Mouse (Mus musculus): ENCODE measurements at regions not wholly inside any gene's neighbourhood (a gene's known extent, or its start where the extent isn't known, plus 50 kb on each side); places are given as distances from the start of the nearest gene placed in this dataset.

DNA sequence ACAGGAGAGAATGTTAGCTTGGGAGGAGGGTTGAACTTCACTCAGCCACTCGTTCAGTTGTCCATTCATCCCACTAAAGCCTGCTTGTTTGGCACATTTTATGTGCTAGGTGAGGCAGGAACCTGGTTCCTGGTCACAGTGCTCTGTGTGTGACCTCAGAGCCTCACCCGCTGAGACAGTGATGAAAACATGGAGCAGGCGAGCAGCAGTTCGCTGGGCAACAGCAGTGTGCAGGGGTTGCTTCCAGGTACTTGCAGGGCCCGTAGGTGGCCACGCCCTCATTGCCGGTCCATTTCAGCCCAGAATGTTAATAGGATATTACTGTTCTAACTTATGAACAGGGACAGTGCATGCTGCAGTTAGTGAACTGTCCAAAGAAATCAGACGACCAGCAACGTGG is 285.7 kb downstream of the Rngtt start:
- no peak for DNase-seq (ENCODE audit: low spot score)

DNA sequence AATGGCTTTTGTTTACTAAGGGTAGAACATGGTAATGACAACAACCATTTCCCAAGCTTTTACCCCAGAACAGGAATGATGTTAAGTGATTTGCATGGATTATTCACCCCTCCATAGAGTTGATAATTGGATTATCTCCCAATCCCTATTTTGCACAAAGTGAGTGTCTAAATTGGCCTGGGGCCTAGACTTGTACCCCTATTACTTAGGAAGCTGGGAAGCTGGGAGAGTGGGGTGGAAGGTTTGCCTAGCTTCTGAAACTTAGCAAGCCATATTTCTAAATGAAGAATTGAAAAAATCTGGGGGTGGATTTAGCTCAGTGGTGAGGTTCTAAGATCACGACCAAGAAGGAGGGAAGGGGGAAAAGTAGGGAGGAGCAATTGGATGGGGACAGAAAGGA is 289.9 kb downstream of the Rngtt start:
- no peak for DNase-seq (ENCODE audit: low spot score)

DNA sequence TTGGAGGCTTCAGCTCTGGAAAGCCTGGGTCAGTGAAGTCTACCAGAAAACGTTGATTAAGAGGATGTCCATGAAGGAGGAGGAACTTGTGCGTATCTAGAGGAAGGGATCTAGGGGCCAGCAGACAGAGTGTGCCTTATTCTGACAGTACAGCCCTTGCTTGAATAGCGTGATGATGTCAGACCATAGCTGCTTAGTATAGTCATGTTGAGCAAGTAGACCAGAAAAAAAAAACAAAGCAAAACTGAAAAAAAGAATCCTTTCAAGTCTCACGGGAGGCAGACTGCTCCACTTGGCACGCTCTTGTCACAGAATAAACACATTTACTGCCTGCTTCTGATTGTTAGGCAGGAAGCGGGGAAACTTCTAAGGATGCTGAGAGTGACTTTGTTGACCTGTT is 290.7 kb downstream of the Rngtt start:
- no peak for DNase-seq (ENCODE audit: low spot score)

DNA sequence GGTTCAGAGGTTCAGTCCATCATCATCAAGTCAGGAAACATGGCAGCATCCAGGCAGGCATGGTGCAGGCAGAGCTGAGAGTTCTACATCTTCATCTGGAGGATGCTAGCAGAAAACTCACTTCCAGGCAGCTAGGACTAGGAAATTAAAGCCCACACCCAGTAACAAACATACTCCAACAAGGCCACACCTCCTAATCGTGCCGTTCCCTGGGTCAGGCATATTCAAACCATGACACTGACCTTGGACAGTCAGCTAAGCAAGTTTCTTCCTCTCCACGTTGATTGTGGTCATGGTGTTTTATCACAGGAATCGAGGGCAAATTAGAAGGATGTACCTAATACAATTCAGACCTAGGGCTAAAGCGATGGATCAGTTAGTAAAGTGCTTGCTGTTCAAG is 294.5 kb downstream of the Rngtt start:
- no peak for DNase-seq (ENCODE audit: low spot score)

DNA sequence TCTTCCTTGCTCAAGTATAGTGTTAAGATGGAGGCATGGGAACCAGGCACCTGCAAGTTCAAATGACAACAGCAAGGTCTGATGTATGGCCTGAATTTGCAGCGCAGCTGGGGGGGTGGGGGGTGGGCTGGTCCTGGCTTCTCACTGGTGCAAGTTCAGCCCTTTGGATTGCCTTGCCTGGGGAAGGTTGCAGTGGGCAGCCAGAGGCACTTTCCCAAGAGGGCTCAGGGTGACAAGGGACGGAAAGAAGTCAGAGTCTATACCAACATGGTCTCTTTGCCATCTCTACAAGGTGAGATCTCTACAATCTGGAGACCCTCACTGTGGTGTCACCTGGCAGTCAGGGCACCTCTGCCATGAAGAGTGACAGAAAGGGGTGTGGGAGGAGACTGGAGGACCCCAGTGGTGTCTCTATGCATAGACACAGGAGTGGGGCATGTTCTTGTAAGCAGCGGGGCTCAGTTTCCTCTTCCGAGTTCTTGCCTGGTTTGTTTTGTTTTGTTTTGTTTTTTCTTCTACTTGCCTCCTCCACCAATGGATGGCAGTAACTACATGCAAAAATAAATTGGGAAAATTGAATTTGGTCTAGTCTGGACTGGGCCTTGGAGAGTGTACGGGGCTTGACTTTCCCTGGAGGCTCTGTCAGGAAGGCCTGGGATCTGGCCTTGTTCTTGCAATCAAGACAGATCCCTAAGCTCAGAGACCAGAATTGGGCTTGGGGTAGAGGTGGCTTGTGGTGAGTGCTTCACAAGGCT is 284.4 kb upstream of the Cnr1 start:
- DNase-seq (ENCODE audit: low spot score), result no peak

DNA sequence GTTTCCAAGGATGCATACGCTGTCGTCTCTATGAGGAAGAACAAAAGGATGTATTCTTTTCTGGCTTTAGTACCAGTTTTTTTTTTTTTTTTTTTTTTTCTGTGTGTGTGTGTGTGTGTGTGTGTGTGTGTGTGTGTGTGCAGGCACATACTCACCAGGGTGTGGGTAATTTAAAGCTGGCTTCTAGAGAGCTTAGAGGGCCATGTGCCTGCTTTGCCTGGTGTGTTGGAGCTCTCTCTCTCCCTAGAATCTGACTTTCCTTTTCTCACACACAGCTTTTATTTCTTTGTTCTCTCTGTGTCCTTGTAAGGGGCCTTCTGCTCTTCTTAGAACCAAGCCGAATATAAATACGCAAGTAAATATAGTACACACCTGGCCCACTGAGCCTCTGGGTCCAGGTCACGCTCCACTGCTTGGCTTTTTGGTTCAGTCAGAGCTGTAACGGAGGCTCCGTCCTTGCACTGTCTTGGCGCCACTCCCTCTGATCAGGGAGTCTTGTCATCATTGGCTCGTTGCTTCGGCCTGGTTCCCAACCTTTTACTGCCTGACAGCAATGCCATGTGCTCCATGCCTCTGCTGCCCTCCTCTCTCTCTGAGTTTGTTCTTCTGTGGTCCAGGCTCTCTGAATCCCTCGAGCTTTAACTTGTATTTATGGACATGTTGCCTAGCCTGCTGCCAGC is 283.7 kb upstream of the Cnr1 start:
- DNase-seq (ENCODE audit: low spot score), result no peak

DNA sequence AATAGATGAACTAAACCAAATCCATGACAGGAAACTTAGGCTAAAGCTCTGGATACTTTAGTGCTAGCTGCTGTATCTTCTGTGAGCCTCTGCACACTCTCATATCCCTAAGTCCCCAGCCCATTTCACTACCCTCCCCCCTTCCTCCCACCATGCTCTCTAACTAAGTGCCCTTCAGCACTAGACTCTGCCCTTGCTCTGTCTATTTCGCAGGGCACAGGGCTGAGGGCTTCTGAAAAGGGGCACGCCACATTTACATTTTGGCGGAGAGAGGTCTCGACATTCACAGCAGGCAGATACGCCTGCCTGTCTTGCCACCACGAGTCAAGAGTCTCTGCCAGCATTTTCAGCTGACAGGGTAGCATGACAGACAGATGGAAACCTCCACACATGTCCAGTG is 282.5 kb upstream of the Cnr1 start:
- DNase-seq (ENCODE audit: low spot score), result no peak

DNA sequence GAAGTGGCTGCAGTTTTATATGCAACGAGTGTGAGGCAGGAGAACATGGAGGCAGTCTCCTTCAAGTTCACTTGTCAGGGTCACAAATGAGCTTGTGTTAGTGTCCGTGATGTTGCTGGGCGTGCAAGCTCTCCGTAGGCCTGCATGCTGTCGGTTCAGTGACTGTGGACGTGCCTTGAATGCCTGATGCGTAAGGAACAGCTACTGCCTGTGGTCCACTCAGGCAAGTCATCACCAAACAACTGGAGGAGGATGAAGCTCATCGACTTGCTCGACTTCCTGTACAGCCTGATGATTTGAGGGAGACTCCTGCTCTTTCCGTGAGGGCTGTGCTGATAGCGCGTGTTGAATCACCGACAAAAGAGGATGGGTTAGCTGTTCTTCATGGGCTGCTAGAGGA is 281.9 kb upstream of the Cnr1 start:
- no peak for DNase-seq (ENCODE audit: low spot score)

DNA sequence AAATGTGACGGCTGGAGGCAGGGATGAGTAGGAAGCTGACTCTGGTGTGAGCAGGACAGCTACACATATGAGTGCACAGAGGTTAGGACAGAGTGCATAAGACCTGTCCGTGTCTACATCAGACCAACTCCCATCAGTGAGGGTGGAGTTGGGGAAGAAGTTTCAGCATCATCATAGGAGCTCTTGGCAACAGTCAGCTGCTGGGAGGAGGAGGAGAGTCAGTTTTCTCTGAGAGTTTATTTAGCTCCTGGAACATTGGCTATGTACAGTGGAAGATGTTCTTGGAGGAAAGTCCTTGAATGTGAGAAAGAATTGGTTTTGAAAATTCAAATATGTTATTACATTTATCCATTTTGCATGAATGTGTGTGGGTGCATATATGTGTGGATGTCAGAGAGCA is 279.2 kb upstream of the Cnr1 start:
- DNase-seq (ENCODE audit: low spot score), result no peak

DNA sequence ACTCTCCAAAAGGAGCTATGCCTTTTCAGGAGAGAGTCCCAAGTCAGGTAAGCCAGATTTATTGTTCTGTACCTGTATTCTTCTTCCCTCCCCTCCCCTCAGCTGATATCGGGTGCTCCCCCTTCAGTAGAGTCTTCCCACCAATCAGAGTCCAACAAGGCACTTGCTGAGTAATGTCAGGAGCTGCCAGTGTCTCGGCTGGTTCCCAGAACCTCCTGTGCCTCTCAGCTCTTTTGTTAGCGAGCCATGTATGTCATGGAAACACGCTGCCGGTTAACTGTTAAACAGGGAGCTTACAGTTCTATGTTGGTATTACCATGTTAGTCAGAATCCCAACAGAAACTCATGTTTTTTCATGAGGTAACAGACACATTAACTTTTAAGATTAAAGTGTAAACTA is 273.1 kb upstream of the Cnr1 start:
- no peak for DNase-seq (ENCODE audit: low spot score)

DNA sequence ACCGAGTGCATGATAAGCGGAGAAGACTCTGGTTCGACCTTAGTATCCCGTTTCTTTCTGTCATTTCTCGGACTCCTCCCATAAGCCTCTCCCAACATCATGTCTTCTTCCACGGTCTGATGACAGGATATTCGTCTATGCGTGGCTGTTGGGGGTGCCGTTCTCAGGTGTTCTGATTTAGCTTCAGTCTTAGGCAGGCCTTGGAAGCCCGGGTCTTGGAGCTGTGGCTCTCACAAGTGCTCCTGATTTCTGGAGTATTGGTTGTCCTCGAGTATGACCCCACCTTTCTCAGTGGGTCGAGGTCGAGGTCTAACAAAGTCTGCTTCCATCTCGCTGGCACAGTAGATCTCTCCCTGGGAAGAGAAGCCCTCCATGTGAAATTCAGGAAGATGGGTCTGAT is 264.6 kb upstream of the Cnr1 start:
- no peak for DNase-seq (ENCODE audit: low spot score)

DNA sequence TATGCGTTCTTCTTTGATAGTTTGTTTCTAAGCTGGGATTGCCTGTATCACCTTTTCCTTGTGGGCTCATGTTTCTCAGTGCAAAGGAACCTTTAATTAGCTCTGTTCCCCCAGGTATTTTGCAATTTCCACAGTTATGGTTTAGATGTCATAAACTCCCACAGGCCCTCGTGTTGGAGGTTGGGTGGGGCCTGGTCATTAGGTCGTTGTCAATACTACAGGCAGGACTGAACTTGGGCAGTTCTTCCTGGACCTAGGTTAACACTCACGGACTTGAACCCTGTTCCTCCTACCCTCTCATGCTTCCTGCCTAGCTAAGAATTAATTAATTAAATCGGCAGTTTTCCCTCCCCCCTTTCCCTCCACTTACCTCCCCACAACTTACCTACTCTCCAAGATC is 263.8 kb upstream of the Cnr1 start:
- no peak for DNase-seq (ENCODE audit: low spot score)

DNA sequence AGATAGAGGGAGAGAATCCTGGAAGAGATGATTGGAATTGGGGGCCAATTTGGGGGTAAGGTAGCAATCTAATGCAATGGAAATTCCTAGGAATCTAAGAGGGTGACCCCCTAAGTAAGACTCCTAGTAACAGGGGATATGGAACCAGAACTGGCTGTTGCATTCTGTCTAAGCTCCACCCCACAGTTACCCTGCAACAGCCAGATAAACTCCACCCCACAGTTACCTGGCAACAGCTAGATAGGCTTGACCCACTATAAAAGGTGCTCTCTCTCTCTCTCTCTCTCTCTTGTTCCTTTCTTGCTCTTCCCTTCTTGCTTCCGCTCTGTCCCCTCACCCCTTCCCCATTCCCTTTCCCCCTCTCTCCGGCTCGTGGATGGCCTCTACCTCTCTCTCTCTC is 262.5 kb upstream of the Cnr1 start:
- DNase-seq (ENCODE audit: low spot score), result no peak

DNA sequence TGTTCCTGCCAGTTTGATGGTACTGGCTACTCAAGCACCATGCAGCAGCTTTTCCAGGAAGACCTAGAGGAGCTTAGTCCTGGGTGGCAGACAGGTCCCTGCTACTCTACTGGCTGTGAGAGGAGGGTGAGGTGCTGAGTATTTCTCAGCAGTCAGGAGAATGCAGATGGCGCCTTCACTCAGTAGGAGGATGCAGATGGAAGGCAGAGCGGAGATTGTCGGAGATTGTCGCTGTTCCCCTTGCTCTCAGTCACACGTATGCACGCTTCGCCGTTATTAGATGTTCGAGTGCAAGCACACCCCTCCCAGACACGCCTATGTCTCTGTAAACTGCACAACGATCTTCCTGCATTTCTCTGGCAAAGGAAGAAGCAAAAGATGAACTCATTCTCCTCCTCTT is 261.4 kb upstream of the Cnr1 start:
- DNase-seq (ENCODE audit: low spot score), result no peak

DNA sequence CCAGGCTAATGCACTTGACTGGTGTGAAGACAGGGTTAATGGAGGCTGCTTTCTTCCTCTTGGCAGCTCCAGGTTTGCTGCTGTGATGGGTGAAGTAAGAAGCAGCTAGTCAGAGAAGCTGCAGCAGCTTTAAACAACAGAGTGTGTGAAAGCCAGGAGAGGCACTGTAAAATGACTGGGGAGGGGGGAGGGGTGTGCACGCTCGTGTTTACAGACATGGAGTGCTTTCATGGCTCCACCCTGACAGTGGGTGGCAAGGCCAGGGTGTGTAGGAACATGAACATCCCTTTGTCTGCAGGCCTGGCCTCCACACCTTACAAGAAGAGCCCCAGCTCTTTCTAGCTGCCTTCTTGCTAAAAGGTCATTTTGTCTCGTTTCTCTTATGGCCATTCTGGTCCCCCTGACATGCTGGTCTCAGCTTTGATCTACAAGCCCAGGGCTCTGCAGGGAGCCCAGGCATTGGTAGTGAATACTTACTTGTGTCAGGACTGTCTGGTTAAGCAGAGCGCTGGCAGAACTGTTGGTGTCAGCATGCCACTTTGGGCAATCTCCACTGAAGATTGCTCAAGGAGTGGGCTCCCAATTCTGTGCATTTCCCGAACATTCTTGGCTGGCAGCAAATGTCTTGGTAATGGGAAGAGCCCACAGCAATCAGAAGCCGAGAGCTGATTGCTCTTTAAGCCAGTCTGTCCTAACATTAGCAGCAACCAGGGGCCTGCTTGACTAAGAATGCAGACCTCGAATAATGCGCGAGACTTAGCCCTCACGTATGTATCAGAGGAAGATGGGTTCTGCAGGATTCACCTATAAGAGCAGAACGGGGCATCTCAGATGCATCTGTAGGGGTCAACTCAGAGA is 260.5 kb upstream of the Cnr1 start:
- DNase-seq (ENCODE audit: low spot score), result no peak

DNA sequence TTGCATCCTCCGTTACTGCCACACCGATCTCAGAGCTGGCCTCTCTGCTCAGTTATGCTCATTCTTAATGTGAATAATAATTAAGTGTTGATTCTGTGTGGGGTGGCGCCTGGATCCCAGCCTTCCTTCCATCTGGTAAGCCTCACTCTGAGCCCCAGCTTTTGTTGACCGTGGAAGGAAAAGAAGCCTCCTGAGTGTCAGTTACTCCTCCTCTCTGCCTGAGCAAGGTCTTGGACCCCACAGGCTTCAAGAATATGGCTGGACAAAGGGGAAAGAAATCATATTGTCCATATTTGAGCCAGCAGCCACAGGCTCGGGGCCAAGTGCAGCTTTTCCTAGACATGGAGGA is 259.9 kb upstream of the Cnr1 start:
- DNase-seq (ENCODE audit: low spot score), result no peak

DNA sequence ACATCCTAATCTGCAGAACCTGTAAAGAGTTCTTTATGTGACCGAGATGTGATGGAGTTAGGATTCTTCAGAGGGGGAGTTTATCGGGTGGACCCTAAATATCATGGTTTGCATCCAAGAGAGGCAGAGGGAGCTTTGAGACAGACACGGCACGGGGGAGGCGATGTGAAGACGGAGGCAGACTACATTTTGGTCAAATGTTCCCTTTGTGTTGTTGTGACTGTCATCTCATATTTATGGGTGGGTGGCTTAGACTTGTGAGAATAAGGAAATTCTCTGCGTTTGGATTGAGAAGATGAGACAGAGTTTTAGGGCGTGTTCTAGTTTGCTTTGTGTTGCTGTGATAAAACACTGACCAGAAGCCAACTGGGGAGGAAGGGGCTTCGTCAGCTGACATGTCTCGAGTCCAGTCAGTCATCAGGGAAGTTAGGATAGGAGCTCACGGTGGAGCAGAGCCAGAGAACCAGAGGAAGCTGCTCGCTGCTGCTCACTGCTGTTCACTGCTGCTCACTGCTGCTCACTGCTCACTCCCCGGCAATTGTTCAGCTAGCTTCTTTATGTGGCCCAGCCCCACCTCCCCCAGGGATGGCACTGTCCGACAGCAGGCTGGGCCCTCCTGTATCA is 259.0 kb upstream of the Cnr1 start:
- no peak for DNase-seq (ENCODE audit: low spot score)

DNA sequence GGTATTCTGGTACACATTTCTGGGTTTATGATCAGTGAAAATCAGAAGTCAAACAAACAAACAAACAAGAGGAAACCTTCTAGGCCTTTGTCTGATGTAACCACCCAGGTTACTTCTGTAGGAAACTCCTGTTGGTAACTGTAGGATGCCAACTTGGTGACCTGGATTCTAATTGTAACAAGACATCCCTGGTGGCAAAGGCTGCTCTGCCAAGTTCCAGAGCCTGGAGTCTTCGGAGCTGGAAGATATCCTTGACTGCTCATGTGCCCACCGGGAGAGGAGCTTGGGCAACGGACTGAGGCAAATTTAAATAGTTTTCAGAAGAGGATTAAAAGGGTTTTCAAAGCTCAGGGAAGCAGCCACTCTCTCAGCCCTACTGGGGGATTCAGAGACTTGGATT is 256.0 kb upstream of the Cnr1 start:
- no peak for DNase-seq (ENCODE audit: low spot score)

DNA sequence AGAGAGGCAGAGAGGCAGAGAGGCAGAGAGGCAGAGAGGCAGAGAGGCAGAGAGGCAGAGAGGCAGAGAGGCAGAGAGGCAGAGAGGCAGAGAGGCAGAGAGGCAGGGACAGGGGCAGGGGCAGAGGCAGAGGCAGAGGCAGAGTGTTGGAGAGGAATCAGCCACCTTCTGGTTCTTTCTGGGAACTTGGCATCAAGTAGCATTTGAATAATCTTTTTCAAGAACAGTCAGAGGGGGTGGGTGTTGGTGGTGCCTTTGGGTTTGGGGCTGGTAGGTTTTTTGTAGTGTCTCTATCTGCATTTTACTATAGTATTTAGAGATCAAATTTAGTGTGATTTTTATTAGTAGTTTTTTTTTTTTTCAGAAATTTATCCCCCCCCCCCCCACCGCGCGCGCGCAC is 249.3 kb upstream of the Cnr1 start:
- no peak for DNase-seq (ENCODE audit: low spot score)

DNA sequence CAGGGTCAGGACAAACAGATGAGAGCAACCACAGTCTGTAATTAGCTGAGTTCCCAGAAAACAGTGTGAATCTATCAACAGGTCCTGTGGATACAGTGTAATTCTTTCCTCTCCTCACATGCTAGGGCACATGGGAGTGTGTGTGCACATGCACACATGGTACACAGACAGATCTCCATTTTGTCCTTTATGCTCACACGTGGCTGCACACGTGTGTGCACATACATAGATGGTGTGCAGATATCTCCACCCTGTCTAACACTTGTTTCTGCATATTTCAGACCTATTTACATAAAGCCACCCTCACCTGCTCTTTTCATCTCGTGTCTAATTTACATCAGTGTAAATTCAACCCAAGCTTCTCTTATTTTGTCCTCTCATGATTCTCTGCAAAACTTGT is 245.0 kb upstream of the Cnr1 start:
- no peak for DNase-seq (ENCODE audit: low spot score)

DNA sequence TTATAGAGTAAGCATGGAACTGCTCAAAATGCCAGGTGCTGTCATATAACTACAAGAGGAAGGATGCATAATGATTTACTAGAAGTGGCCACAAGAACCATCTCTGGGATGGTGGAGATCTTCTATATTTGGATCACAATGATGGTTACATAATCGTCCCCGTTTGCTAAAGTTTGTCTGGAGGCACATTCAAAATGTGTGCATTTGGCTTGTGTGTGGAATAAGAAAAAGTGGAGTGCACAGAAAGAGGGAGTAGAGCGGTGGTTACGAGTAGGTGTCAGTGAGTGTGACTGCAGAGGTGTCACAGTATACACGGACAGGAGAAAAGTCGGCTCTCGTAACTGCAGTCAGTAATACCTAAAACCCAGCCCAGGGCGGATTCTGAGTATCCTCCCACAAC is 238.3 kb upstream of the Cnr1 start:
- DNase-seq (ENCODE audit: low spot score), result no peak

DNA sequence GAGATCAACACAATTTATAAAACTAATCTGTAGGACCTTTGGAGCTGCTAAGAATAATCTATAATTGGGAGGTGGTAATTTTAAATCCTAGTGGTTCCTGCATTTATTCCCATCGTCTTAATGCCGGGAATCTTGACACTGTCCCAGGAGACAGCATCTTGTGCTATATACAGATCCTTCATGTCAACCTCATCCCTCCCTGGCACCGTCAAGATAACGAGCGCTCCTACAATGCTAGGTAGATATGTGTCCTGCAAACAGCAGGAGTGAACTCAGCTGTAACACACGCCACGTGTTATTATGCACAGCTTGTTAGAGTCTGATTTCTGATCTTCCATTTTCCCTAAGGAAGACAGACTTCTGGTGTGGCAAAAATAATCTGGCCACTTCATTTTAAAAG is 237.0 kb upstream of the Cnr1 start:
- no peak for DNase-seq (ENCODE audit: low spot score)

DNA sequence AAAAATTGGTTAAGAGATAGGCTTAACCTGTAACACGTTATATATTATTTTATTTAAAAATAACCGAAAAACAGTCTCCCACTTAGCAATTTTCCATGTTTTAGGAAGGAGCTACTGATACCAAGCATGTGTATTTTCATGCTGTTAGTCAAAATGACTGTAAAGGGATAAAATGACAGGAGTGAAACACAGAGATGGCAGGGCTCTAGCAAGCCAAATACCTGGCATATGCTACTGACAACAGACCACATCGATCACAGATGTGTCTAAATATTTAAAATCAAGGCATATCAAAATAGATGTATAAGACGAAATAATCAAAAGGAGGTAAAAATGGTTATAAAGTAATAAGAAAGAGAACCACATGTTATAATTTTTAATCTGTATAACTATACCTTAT is 231.0 kb upstream of the Cnr1 start:
- DNase-seq (ENCODE audit: low spot score), result no peak
